Mouse (Mus musculus): ENCODE results near the gene Wasf3. TPM values are rescaled to one million over a fixed set of nuclear protein-coding genes. Genes with fewer than 3 reads are reported as not detected.

Gene Wasf3
- total RNA-seq, 1 experiment: 6.2 TPM

DNA sequence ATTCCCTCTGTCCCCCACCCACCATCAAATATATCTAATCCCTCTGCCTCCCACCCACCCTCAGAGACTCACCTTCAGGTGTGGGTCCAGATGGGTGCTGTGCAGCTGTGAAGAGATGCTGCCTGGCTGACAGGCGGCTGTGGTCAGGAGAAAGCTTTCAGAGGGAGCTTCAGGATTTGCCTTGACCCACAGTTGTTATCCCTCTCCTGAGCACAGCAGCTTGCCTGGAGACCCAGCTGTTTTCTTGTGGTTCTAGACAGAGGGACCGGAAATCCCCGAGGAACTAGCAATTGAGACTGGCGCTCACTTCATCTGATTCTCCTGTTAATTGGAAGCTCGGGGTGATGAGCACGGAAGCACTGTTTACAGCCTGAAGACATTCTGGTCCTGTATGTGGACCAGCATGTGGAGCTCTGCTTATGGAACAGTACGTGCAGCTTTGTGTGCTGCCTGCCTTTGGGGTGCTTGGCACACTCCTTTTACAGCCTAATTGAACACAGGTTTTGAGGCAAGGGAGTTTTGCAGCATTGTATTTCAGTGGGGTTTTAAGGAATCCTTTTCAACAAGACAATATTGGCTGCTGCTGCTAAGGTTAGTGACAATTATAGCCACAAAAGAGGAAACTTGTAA lies 54.5 kb downstream of the Wasf3 start:
- Histone ChIP-seq H3K4me1 (ENCODE audit: control insufficient read depth in 2 of 2, insufficient read depth in 2 of 2, low read length in 2 of 2, poor library complexity in 1 of 2) (no peaks in the 10 kb centered on the region; a peak in 1 of 4 replicates), H3K9ac (ENCODE audit: insufficient read depth, low read depth, low read length, poor library complexity, severe bottlenecking) (no peak overlapping the region), H3K36me3 (ENCODE audit: control insufficient read depth, insufficient read depth, low read length, poor library complexity, severe bottlenecking) (peaks cover 13% of the 10 kb centered on the region), H3K27ac (ENCODE audit: insufficient read depth, low read depth, low read length, poor library complexity, severe bottlenecking) (no peak overlapping the region), H3K4me3 (ENCODE audit: insufficient read depth in 1 of 2, low read depth in 1 of 2, low read length in 2 of 2, poor library complexity in 1 of 2, severe bottlenecking in 1 of 2) (no peak overlapping the region), H3K9me3 (ENCODE audit: control insufficient read depth, insufficient read depth, low read depth, low read length) (no peaks in the 10 kb centered on the region)
- TF ChIP-seq ZC3H11A (IDR thresholded peaks at IDR 0.05; ENCODE audit: borderline replicate concordance, low read depth, low read length) (no peak), HCFC1 (IDR thresholded peaks at IDR 0.05; ENCODE audit: borderline replicate concordance, insufficient read depth, low read length) (no peak), ZNF384 (IDR thresholded peaks at IDR 0.05; ENCODE audit: low read depth, low read length) (no peak), MAFK (IDR thresholded peaks at IDR 0.05; ENCODE audit: insufficient read depth, low read depth, low read length) (no peak), CHD2 (IDR thresholded peaks at IDR 0.05; ENCODE audit: low read depth, low read length) (no peak)
- in situ Hi-C loops (cut with MboI; ENCODE audit: low sequenced_read_pairs in 2 of 2, unreplicated experiment in 2 of 2): no loop called here
- no peak for DNase-seq (ENCODE audit: low read depth, low spot score)

DNA sequence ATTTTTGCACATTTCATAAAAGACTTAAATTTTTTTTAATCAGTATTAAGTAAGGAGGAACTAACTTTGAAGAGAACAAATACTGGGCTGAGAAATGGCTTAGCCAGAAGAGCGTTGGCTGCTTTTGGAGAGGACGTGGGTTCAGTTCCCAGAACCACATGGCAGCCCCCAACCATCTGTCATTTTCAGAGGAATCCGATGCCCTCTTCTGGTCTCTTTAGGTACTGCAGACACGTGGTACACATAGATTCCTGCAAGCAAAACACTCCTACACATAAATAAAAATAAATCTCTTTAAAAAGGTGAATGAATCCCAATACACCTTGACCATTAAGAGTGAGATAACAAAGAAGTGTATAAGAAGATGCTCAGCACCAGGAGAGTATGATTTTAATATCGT lies 55.5 kb downstream of the Wasf3 start:
- H3K4me1 ChIP-seq (ENCODE audit: control insufficient read depth in 2 of 2, insufficient read depth in 2 of 2, low read length in 2 of 2, poor library complexity in 1 of 2): no peaks in the 10 kb centered on the region; a peak in 1 of 4 replicates
- no peak overlapping the region for H3K27ac ChIP-seq (ENCODE audit: insufficient read depth, low read depth, low read length, poor library complexity, severe bottlenecking)
- H3K9ac ChIP-seq (ENCODE audit: insufficient read depth, low read depth, low read length, poor library complexity, severe bottlenecking): no peak overlapping the region
- no peaks in the 10 kb centered on the region for H3K9me3 ChIP-seq (ENCODE audit: control insufficient read depth, insufficient read depth, low read depth, low read length)
- no peak overlapping the region for H3K4me3 ChIP-seq (ENCODE audit: insufficient read depth in 1 of 2, low read depth in 1 of 2, low read length in 2 of 2, poor library complexity in 1 of 2, severe bottlenecking in 1 of 2)
- TF ChIP-seq MAFK (IDR thresholded peaks at IDR 0.05; ENCODE audit: insufficient read depth, low read depth, low read length): no peak
- 0 out of 2 replicates have a peak, but pooled peaks have one; percentile 13 for TF ChIP-seq ZC3H11A (IDR thresholded peaks at IDR 0.05; ENCODE audit: borderline replicate concordance, low read depth, low read length)
- peaks cover 12% of the 10 kb centered on the region for H3K36me3 ChIP-seq (ENCODE audit: control insufficient read depth, insufficient read depth, low read length, poor library complexity, severe bottlenecking)
- in situ Hi-C loops (cut with MboI; ENCODE audit: low sequenced_read_pairs in 2 of 2, unreplicated experiment in 2 of 2): no loop called here
- peak; percentile 22 for DNase-seq (ENCODE audit: low read depth, low spot score)

DNA sequence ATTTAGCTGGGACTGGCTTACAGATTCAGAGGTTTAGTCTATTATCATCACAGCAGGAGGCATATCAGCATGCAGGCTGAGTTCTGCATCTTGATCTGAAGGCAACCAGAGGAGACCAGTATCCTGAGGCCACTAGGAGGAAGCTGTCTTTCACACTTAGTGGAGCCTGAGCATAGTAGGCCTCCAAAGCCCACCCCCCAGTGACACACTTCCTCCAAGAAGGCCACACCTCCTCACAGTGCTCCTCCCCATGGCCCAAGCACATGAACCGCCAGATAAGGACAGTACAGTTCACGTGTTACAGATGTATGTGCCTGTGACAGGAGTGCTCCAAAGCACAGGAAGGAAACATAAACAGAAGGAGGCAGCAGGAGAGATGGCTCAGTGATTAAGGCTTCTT lies 58.0 kb downstream of the Wasf3 start:
- no peak overlapping the region for H3K4me3 ChIP-seq (ENCODE audit: insufficient read depth in 1 of 2, low read depth in 1 of 2, low read length in 2 of 2, poor library complexity in 1 of 2, severe bottlenecking in 1 of 2)
- DNase-seq (ENCODE audit: low read depth, low spot score): no peak
- no peak overlapping the region for H3K9ac ChIP-seq (ENCODE audit: insufficient read depth, low read depth, low read length, poor library complexity, severe bottlenecking)
- H3K9me3 ChIP-seq (ENCODE audit: control insufficient read depth, insufficient read depth, low read depth, low read length): no peaks in the 10 kb centered on the region
- TF ChIP-seq MAFK (IDR thresholded peaks at IDR 0.05; ENCODE audit: insufficient read depth, low read depth, low read length) (no peak), HCFC1 (IDR thresholded peaks at IDR 0.05; ENCODE audit: borderline replicate concordance, insufficient read depth, low read length) (no peak), ZNF384 (IDR thresholded peaks at IDR 0.05; ENCODE audit: low read depth, low read length) (no peak), ZC3H11A (IDR thresholded peaks at IDR 0.05; ENCODE audit: borderline replicate concordance, low read depth, low read length) (no peak), CHD2 (IDR thresholded peaks at IDR 0.05; ENCODE audit: low read depth, low read length) (no peak)
- no peak overlapping the region for H3K27ac ChIP-seq (ENCODE audit: insufficient read depth, low read depth, low read length, poor library complexity, severe bottlenecking)
- H3K36me3 ChIP-seq (ENCODE audit: control insufficient read depth, insufficient read depth, low read length, poor library complexity, severe bottlenecking): peaks cover 4% of the 10 kb centered on the region
- no peaks in the 10 kb centered on the region; a peak in 1 of 4 replicates for H3K4me1 ChIP-seq (ENCODE audit: control insufficient read depth in 2 of 2, insufficient read depth in 2 of 2, low read length in 2 of 2, poor library complexity in 1 of 2)
- in situ Hi-C loops (cut with MboI; ENCODE audit: low sequenced_read_pairs in 2 of 2, unreplicated experiment in 2 of 2): no loop called here

DNA sequence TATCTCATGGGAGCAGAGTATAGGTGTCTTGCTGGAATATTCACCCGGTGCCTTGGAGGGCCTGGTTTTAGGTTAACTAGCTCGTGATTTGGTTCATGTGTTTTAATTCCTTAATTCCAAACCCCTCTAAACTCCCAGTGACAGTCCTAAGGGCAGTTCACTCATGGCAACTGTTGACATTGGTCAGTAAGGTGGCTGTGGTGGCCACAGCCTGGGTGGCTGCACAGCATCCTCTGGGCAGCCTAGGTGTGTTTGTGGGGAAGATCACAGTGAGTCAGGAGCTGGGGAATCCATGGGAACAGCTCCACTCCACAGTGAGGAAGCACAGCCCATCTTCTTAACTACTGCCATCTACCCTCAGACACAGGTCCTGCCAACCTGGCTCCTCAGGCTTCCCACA lies 61.8 kb downstream of the Wasf3 start:
- H3K4me1 ChIP-seq (ENCODE audit: control insufficient read depth in 2 of 2, insufficient read depth in 2 of 2, low read length in 2 of 2, poor library complexity in 1 of 2): no peaks in the 10 kb centered on the region
- no peak for TF ChIP-seq ZC3H11A (IDR thresholded peaks at IDR 0.05; ENCODE audit: borderline replicate concordance, low read depth, low read length)
- no peak for TF ChIP-seq CHD2 (IDR thresholded peaks at IDR 0.05; ENCODE audit: low read depth, low read length)
- in situ Hi-C loops (cut with MboI; ENCODE audit: low sequenced_read_pairs in 2 of 2, unreplicated experiment in 2 of 2): no loop called here

More for the DNA sequence above, 61.8 kb downstream of the Wasf3 start:
- H3K36me3 ChIP-seq (ENCODE audit: control insufficient read depth, insufficient read depth, low read length, poor library complexity, severe bottlenecking): no peaks in the 10 kb centered on the region; the same call in 1 of the 2 replicates
- no peak overlapping the region for H3K27ac ChIP-seq (ENCODE audit: insufficient read depth, low read depth, low read length, poor library complexity, severe bottlenecking)
- H3K4me3 ChIP-seq (ENCODE audit: insufficient read depth in 1 of 2, low read depth in 1 of 2, low read length in 2 of 2, poor library complexity in 1 of 2, severe bottlenecking in 1 of 2): no peak overlapping the region
- H3K9me3 ChIP-seq (ENCODE audit: control insufficient read depth, insufficient read depth, low read depth, low read length): no peaks in the 10 kb centered on the region
- no peak for DNase-seq (ENCODE audit: low read depth, low spot score)
- no peak overlapping the region for H3K9ac ChIP-seq (ENCODE audit: insufficient read depth, low read depth, low read length, poor library complexity, severe bottlenecking)

Measured in ES-E14 (cell line).